Mouse (Mus musculus) spleen, postnatal 0 days (tissue): ENCODE measurements around the gene Nrbf2. TPM values are rescaled to one million over a fixed set of nuclear protein-coding genes. Genes with fewer than 3 reads are reported as not detected.

Experiments
- polyA plus RNA-seq: library from polyadenylated mRNA; unstranded; fragments of >200 nt; fragmentation: Nextera tagmentation; extraction: Ambion mirVana; gene quantifications from 2 replicates; pipeline ENCODE4 v1.2.1, GENCODE M21; 2015

Gene Nrbf2
- polyA plus RNA-seq: 26.7 and 27.7 TPM in 2 replicates

DNA sequence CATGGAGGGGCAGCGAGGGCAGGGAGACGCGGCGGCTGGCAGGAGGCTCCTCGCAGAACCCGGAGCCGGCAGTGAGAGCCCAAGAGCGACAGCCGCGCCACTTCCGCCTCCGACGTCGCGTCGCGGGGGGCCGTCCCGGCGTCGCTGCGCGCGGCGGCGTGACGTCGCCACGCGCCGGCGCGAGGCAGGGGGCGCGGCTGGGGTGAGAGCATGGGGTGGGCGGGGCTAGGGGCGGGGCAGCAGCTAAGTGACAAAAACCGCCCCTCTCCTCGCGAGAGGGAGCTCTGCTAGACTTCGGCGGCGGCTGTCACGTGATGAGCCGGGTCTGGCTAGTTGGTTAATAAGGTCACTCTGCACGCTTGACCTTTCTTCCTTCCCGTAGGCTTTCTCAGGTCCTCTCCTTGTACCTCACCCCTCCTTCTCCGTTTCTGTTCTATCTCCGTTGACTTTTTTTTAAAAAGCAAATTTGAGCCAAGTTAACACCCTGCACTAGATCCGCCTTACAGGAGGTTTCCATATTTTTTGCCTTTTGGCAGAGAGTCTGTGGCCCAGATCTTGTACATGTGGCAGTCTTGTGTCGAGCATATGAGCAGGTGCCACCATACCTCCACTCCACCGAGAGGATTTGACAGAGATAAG lies at the start of gene Nrbf2:
Gene Nrbf2 (minus strand): TSS at position 130 of the 639 bp plus-strand sequence.

Other genes starting within 250 kb of the Nrbf2 start
- 34.7 and 37.9 TPM in 2 replicates for gene Jmjd1c, start 189.2 kb downstream of the Nrbf2 start, polyA plus RNA-seq
- gene Reep3, start 188.4 kb downstream of the Nrbf2 start, polyA plus RNA-seq: 13.9 and 16.5 TPM in 2 replicates